Mouse (Mus musculus): Measurements from ENCODE around the gene Gm36028. TPM values are rescaled to one million over a fixed set of nuclear protein-coding genes. Genes with fewer than 3 reads are reported as not detected.

The Gm36028 gene
- polyA plus RNA-seq, 1 experiment from 2014 or later = 1.9 TPM

DNA sequence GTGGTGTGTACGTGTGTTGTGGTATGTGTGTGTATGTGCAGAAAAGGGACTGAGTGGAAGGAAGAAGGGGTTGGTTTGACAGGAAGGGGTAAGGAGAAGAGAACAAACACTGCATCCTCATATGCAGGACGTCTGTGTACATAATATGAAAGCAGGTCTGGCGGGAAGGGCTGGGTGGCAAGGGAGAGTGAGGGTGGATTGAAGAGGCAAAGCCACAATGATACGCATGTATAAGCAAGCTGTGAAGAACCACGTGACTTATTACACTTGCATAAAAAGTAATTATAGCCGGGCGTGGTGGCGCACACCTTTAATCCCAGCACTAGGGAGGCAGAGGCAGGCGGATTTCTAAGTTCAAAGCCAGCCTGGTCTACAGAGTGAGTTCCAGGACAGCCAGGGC lies 4.9 kb upstream of the Gm36028 start:
- H3K4me2 ChIP-seq (ENCODE audit: low read length) = no peak overlapping the region
- TF ChIP-seq CTCF (IDR thresholded peaks at IDR 0.05; ENCODE audit: low read depth) = no peak
- no peak for DNase-seq (ENCODE audit: low spot score)
- H3K27me3 ChIP-seq (ENCODE audit: insufficient read depth, low read length) = no peaks in the 10 kb centered on the region
- WGBS = 82% methylated on average over 9 of the region's 9 CpGs
- no peak for ATAC-seq (replicated peaks; ENCODE audit: low FRiP score, low read depth)
- no peak overlapping the region for H3K4me3 ChIP-seq (replicated peaks; ENCODE audit: low read depth, low read length)
- no peak overlapping the region for H3K9ac ChIP-seq (ENCODE audit: low read depth, low read length)
- peaks cover 6% of the 10 kb centered on the region; the same call in 1 of the 2 replicates for H3K4me1 ChIP-seq (replicated peaks; ENCODE audit: insufficient read depth, low read length)
- H3K36me3 ChIP-seq (ENCODE audit: insufficient read depth, low read length) = no peaks in the 10 kb centered on the region
- H3K27ac ChIP-seq = no peak overlapping the region
- H3K9me3 ChIP-seq (replicated peaks; ENCODE audit: low read length) = no peaks in the 10 kb centered on the region; the same call in 1 of the 2 replicates

DNA sequence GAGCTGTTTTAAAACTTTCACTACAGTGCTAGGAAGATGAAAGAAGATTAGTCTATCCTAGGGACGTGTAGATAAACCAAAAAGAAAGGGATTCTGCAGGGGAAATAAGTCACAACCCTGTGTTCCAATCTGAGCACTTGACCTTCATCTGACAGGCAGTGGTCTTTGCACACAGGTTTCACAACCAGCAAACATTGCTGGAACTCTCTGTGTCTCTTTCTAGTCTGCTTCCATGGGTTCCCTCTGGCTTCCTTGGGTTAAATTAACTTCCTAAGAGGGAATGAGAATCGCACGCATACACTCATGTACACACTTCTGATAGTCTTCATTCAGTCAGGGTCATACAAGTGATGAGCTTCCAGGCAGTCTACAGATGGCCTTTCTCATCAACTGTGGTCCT lies 2.9 kb upstream of the Gm36028 start:
- WGBS = 80% methylated on average over 3 of the region's 3 CpGs

DNA sequence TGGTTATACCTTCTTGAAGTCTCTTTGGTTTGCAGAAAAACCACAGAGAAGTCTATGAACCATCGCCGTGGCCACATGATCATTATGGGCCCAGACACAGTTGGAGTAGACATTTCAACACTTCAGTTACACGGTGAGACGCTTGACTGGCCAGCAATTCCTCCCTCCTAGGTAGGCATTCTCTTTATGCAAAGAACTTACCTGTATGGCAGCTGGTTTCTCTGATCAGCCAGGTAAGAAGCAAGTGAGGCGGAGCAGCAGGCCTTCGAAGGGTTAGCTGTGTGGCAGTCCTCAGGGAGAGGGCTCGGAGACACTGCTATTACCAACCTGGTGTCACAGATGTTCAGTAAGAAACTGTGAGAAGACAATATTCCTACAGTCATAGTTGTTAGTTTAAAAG lies 733 bp downstream of the Gm36028 start:
- TF ChIP-seq CTCF (IDR thresholded peaks at IDR 0.05; ENCODE audit: low read depth) = no peak

More for the DNA sequence above, 2.9 kb upstream of the Gm36028 start:
- no peak for TF ChIP-seq CTCF (IDR thresholded peaks at IDR 0.05; ENCODE audit: low read depth)
- no peaks in the 10 kb centered on the region; the same call in 1 of the 2 replicates for H3K9me3 ChIP-seq (replicated peaks; ENCODE audit: low read length)
- no peak overlapping the region for H3K4me3 ChIP-seq (replicated peaks; ENCODE audit: low read depth, low read length)
- H3K4me2 ChIP-seq (ENCODE audit: low read length) = no peak overlapping the region
- H3K4me1 ChIP-seq (replicated peaks; ENCODE audit: insufficient read depth, low read length) = no peaks in the 10 kb centered on the region; the same call in 1 of the 2 replicates
- H3K36me3 ChIP-seq (ENCODE audit: insufficient read depth, low read length) = no peaks in the 10 kb centered on the region
- H3K27me3 ChIP-seq (ENCODE audit: insufficient read depth, low read length) = no peaks in the 10 kb centered on the region
- H3K9ac ChIP-seq (ENCODE audit: low read depth, low read length) = no peak overlapping the region
- no peak for ATAC-seq (replicated peaks; ENCODE audit: low FRiP score, low read depth)
- no peak overlapping the region for H3K27ac ChIP-seq
- DNase-seq (ENCODE audit: low spot score) = no peak

DNA sequence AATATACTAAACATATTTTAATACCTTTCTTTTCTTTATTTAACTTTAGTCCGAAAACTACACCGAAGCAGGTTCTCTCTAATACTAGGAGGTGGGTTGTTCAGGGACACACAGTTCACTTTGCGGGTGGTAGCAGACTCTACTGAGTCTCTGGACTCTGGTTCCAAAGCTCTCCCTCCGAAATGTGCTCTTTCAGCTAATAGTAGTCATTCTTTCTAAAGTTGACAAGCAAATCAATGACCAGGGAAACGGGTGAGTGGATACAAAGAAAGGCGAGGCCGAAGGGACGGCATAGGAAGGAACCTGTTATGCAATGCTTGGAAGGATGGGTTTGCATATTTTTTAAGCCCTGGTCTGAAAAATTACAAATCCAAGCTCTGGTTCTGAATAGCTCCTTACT lies 3.5 kb downstream of the Gm36028 start:
- H3K27me3 ChIP-seq (ENCODE audit: insufficient read depth, low read length) = no peaks in the 10 kb centered on the region
- 69% methylated on average over 8 of the region's 8 CpGs for WGBS
- peak; percentile 81 for ATAC-seq (replicated peaks; ENCODE audit: low FRiP score, low read depth)
- H3K9ac ChIP-seq (ENCODE audit: low read depth, low read length) = no peak overlapping the region
- no peak overlapping the region for H3K27ac ChIP-seq
- peak; percentile 34 for DNase-seq (ENCODE audit: low spot score)
- H3K36me3 ChIP-seq (ENCODE audit: insufficient read depth, low read length) = no peaks in the 10 kb centered on the region
- no peak overlapping the region for H3K4me3 ChIP-seq (replicated peaks; ENCODE audit: low read depth, low read length)
- H3K9me3 ChIP-seq (replicated peaks; ENCODE audit: low read length) = no peaks in the 10 kb centered on the region; the same call in 1 of the 2 replicates
- no peak for TF ChIP-seq CTCF (IDR thresholded peaks at IDR 0.05; ENCODE audit: low read depth)
- no peak overlapping the region for H3K4me2 ChIP-seq (ENCODE audit: low read length)
- H3K4me1 ChIP-seq (replicated peaks; ENCODE audit: insufficient read depth, low read length) = peaks cover 4% of the 10 kb centered on the region; the same call in 1 of the 2 replicates

More for the DNA sequence above, 733 bp downstream of the Gm36028 start:
- WGBS = 59% methylated on average over 7 of the region's 7 CpGs
- H3K9ac ChIP-seq (ENCODE audit: low read depth, low read length) = no peak overlapping the region
- H3K27ac ChIP-seq = no peak overlapping the region; the same call in 1 of the 2 replicates
- no peak overlapping the region for H3K4me3 ChIP-seq (replicated peaks; ENCODE audit: low read depth, low read length)
- H3K27me3 ChIP-seq (ENCODE audit: insufficient read depth, low read length) = no peaks in the 10 kb centered on the region
- H3K9me3 ChIP-seq (replicated peaks; ENCODE audit: low read length) = no peaks in the 10 kb centered on the region; the same call in 1 of the 2 replicates
- no peaks in the 10 kb centered on the region; the same call in 1 of the 2 replicates for H3K4me1 ChIP-seq (replicated peaks; ENCODE audit: insufficient read depth, low read length)
- no peak overlapping the region for H3K4me2 ChIP-seq (ENCODE audit: low read length)
- no peaks in the 10 kb centered on the region for H3K36me3 ChIP-seq (ENCODE audit: insufficient read depth, low read length)
- DNase-seq (ENCODE audit: low spot score) = no peak
- ATAC-seq (replicated peaks; ENCODE audit: low FRiP score, low read depth) = no peak; the same call in 1 of the 2 replicates

DNA sequence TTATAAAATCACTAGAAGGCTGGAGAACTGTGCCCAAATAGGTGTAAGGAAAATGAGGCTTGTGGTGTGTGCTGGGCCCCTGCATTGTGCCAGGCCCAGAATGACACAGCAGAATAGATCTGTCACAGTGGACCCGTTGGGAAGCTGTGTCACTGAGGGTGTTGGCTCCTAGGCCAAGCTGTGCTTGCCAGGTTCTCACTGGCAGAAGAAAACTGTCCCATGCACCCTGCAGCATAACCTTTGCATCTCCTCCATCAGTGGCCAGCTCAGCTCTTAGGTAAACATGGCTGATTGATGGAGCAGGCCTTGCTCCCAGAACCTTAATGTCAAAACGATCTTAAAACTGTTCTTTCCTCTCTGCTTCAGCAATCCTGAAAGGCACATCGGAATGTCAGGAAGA lies 4.6 kb downstream of the Gm36028 start:
- Histone ChIP-seq H3K4me3 (replicated peaks; ENCODE audit: low read depth, low read length) (no peak overlapping the region), H3K36me3 (ENCODE audit: insufficient read depth, low read length) (no peaks in the 10 kb centered on the region), H3K4me2 (ENCODE audit: low read length) (no peak overlapping the region), H3K9ac (ENCODE audit: low read depth, low read length) (no peak overlapping the region), H3K27ac (0 out of 2 replicates have a peak overlapping the region, but pooled peaks have one; percentile 13), H3K9me3 (replicated peaks; ENCODE audit: low read length) (no peaks in the 10 kb centered on the region), H3K4me1 (replicated peaks; ENCODE audit: insufficient read depth, low read length) (peaks cover 4% of the 10 kb centered on the region; the same call in 1 of the 2 replicates), H3K27me3 (ENCODE audit: insufficient read depth, low read length) (no peaks in the 10 kb centered on the region)
- TF ChIP-seq CTCF (IDR thresholded peaks at IDR 0.05; ENCODE audit: low read depth) = no peak
- WGBS = 25% methylated on average over 3 of the region's 3 CpGs
- ATAC-seq (replicated peaks; ENCODE audit: low FRiP score, low read depth) = no peak
- no peak for DNase-seq (ENCODE audit: low spot score)

DNA sequence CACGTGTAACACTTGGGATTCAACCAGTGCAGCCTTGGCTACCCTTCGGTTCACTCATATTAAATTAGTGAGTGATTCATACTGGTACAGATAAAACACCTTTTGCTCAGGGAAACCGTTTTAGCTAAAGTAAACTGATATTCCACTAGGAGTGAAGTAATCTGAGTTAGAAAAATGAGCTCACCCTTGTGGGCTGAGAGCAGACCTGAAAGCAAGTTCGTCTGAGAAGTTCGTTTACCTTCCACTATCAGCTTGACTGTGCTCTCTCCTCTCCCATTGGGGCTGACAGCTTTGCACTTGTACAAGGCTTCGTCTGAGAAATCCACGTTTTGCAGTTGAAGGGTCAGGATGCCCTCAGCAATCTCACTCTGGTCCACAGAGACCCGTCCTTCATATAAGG lies 5.4 kb downstream of the Gm36028 start:
- no peak for ATAC-seq (replicated peaks; ENCODE audit: low FRiP score, low read depth)

DNA sequence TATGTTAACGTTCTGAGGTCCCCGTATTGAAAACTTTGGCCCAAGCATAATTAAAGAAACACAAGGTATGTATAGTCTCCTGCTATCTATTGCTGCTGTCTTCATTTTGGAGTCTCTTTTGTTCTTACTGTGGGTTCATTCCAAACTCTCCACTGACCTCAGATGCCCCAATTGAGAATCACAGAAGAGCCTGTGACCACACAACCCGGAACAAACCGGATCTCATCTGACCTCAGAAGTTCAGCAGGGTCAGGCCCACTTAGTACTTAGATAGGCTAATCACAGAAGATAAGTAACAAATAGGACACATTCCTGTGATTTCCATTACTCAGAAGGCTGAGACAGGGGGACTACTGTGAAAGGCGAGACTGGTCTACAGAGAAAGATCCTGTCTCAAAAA lies 6.4 kb downstream of the Gm36028 start:
- WGBS = 56% methylated on average over 5 of the region's 5 CpGs

More for the DNA sequence above, 5.4 kb downstream of the Gm36028 start:
- Histone ChIP-seq H3K27ac (0 out of 2 replicates have a peak overlapping the region, but pooled peaks have one; percentile 13), H3K4me1 (replicated peaks; ENCODE audit: insufficient read depth, low read length) (peaks cover 4% of the 10 kb centered on the region; the same call in 1 of the 2 replicates), H3K27me3 (ENCODE audit: insufficient read depth, low read length) (no peaks in the 10 kb centered on the region), H3K9ac (ENCODE audit: low read depth, low read length) (no peak overlapping the region), H3K4me3 (replicated peaks; ENCODE audit: low read depth, low read length) (no peak overlapping the region), H3K9me3 (replicated peaks; ENCODE audit: low read length) (no peaks in the 10 kb centered on the region), H3K4me2 (ENCODE audit: low read length) (no peak overlapping the region), H3K36me3 (ENCODE audit: insufficient read depth, low read length) (no peaks in the 10 kb centered on the region)
- TF ChIP-seq CTCF (IDR thresholded peaks at IDR 0.05; ENCODE audit: low read depth) = no peak
- DNase-seq (ENCODE audit: low spot score) = no peak
- WGBS = 47% methylated on average over 8 of the region's 8 CpGs

More for the DNA sequence above, 6.4 kb downstream of the Gm36028 start:
- no peak for ATAC-seq (replicated peaks; ENCODE audit: low FRiP score, low read depth)
- H3K27me3 ChIP-seq (ENCODE audit: insufficient read depth, low read length) = no peaks in the 10 kb centered on the region
- TF ChIP-seq CTCF (IDR thresholded peaks at IDR 0.05; ENCODE audit: low read depth) = no peak
- H3K36me3 ChIP-seq (ENCODE audit: insufficient read depth, low read length) = no peaks in the 10 kb centered on the region
- no peak for DNase-seq (ENCODE audit: low spot score)
- no peak overlapping the region for H3K4me3 ChIP-seq (replicated peaks; ENCODE audit: low read depth, low read length)
- H3K27ac ChIP-seq = no peak overlapping the region
- H3K4me2 ChIP-seq (ENCODE audit: low read length) = no peak overlapping the region
- H3K9ac ChIP-seq (ENCODE audit: low read depth, low read length) = no peak overlapping the region
- no peaks in the 10 kb centered on the region for H3K9me3 ChIP-seq (replicated peaks; ENCODE audit: low read length)
- H3K4me1 ChIP-seq (replicated peaks; ENCODE audit: insufficient read depth, low read length) = 0 out of 2 replicates have a peak, but pooled peaks cover 4% of the 10 kb centered on the region

Measured in kidney, postnatal 0 days (tissue).